Mouse (Mus musculus) ES-Bruce4 (cell line): Measurements from ENCODE around the gene D030056L22Rik. TPM values are rescaled to one million over a fixed set of nuclear protein-coding genes. Genes with fewer than 3 reads are reported as not detected.

Experiments used
- H3K27ac ChIP-seq: 2 replicates; pipeline ENCODE4 v1.5.1; 2012; ENCODE audit warnings: low read length, inconsistent platforms; ENCODE audit not compliant: insufficient read depth
- H3K27me3 ChIP-seq: 2 replicates; pipeline ENCODE4 v1.6.1; 2012; ENCODE audit warnings: mild to moderate bottlenecking, low read length, inconsistent platforms; ENCODE audit not compliant: control insufficient read depth, poor library complexity, insufficient read depth, severe bottlenecking
- H3K36me3 ChIP-seq: 2 replicates; pipeline ENCODE4 v1.6.1; 2012; ENCODE audit warnings: inconsistent platforms, mild to moderate bottlenecking, low read length, moderate library complexity; ENCODE audit not compliant: control insufficient read depth, poor library complexity, insufficient read depth, severe bottlenecking
- H3K4me1 ChIP-seq: one replicate; pipeline ENCODE4 v1.8.1; 2011; ENCODE audit warnings: low read length; ENCODE audit not compliant: control insufficient read depth, insufficient read depth
- H3K4me3 ChIP-seq: 2 replicates; pipeline ENCODE4 v1.5.1; 2011; ENCODE audit warnings: low read depth, mild to moderate bottlenecking, low read length
- H3K9ac ChIP-seq: 2 replicates; pipeline ENCODE4 v1.6.1; 2012; ENCODE audit warnings: low read depth, mild to moderate bottlenecking, inconsistent platforms; ENCODE audit not compliant: poor library complexity, severe bottlenecking
- H3K9me3 ChIP-seq: replicated peaks from 2 replicates; pipeline ENCODE4 v1.6.1; 2012; ENCODE audit warnings: mild to moderate bottlenecking, low read length, inconsistent platforms; ENCODE audit not compliant: control insufficient read depth, poor library complexity, insufficient read depth, severe bottlenecking
- CTCF ChIP-seq: IDR thresholded peaks from one replicate; pipeline ENCODE4 v1.8.1; 2011; ENCODE audit warnings: low read depth, low read length
- EP300 ChIP-seq: IDR thresholded peaks from 2 replicates; pipeline ENCODE4 v1.6.1; 2011; ENCODE audit warnings: low read depth, low read length; ENCODE audit not compliant: insufficient read depth
- POLR2A ChIP-seq: IDR thresholded peaks from one replicate; pipeline ENCODE4 v1.8.1; 2011; ENCODE audit warnings: low read length; ENCODE audit not compliant: insufficient read depth
- polyA plus RNA-seq: library from polyadenylated mRNA; stranded (reverse); fragments of >200 nt; gene quantifications from 2 replicates; pipeline ENCODE4 v1.2.4, GENCODE M21; 2011; ENCODE audit warnings: low read depth; ENCODE audit not compliant: missing spikeins, insufficient read depth, insufficient read length

The D030056L22Rik gene
- polyA plus RNA-seq, 1 experiment: 50.0 TPM

GRCm38 (mm10) chr19:18672498-18672897, 40.5 kb upstream of the D030056L22Rik start:
- no peaks in the 10 kb centered on the region for H3K9me3 ChIP-seq
- H3K36me3 ChIP-seq: peaks cover 2% of the 10 kb centered on the region; the same call in 1 of the 2 replicates
- peak overlapping the region; percentile 97 for H3K9ac ChIP-seq
- peak overlapping the region; percentile 83 for H3K27ac ChIP-seq
- H3K27me3 ChIP-seq: no peaks in the 10 kb centered on the region
- no peaks in the 10 kb centered on the region for H3K4me1 ChIP-seq
- H3K4me3 ChIP-seq: no peak overlapping the region
- TF ChIP-seq EP300 (no peak), CTCF (no peak), POLR2A (no peak)

- peaks cover 2% of the 10 kb centered on the region; the same call in 1 of the 2 replicates for H3K36me3 ChIP-seq
- H3K4me3 ChIP-seq: peak overlapping the region; percentile 56
- H3K4me1 ChIP-seq: no peaks in the 10 kb centered on the region
- TF ChIP-seq POLR2A (no peak), CTCF (no peak), EP300 (peak; percentile 64)
- no peaks in the 10 kb centered on the region for H3K27me3 ChIP-seq
- no peaks in the 10 kb centered on the region for H3K9me3 ChIP-seq
- H3K27ac ChIP-seq: peak overlapping the region; percentile 83
- H3K9ac ChIP-seq: peak overlapping the region; percentile 97
Observed at GRCm38 (mm10) chr19:18673116-18673515, 39.9 kb upstream of the D030056L22Rik start.

GRCm38 (mm10) chr19:18682142-18682541, 30.9 kb upstream of the D030056L22Rik start:
- Histone ChIP-seq H3K9ac (no peak overlapping the region), H3K4me3 (no peak overlapping the region), H3K36me3 (peaks cover 13% of the 10 kb centered on the region), H3K9me3 (no peaks in the 10 kb centered on the region), H3K27ac (no peak overlapping the region), H3K4me1 (no peaks in the 10 kb centered on the region), H3K27me3 (no peaks in the 10 kb centered on the region)
- TF ChIP-seq POLR2A (no peak), CTCF (no peak), EP300 (no peak)

- H3K4me3 ChIP-seq: no peak overlapping the region
- peak; percentile 17 for TF ChIP-seq CTCF
- no peak for TF ChIP-seq EP300
Observed at GRCm38 (mm10) chr19:18687556-18687955, 25.4 kb upstream of the D030056L22Rik start.

GRCm38 (mm10) chr19:18692176-18692575, 20.8 kb upstream of the D030056L22Rik start:
- Histone ChIP-seq H3K9ac (no peak overlapping the region), H3K4me1 (no peaks in the 10 kb centered on the region), H3K9me3 (no peaks in the 10 kb centered on the region), H3K4me3 (no peak overlapping the region), H3K27me3 (no peaks in the 10 kb centered on the region), H3K27ac (no peak overlapping the region), H3K36me3 (peaks cover 27% of the 10 kb centered on the region)
- no peak for TF ChIP-seq CTCF
- no peak for TF ChIP-seq EP300
- TF ChIP-seq POLR2A: no peak

More at GRCm38 (mm10) chr19:18687556-18687955, 25.4 kb upstream of the D030056L22Rik start:
- Histone ChIP-seq H3K9ac (no peak overlapping the region), H3K4me1 (no peaks in the 10 kb centered on the region), H3K36me3 (peaks cover 12% of the 10 kb centered on the region), H3K27me3 (no peaks in the 10 kb centered on the region), H3K9me3 (no peaks in the 10 kb centered on the region), H3K27ac (no peak overlapping the region)

GRCm38 (mm10) chr19:18692768-18693167, 20.2 kb upstream of the D030056L22Rik start:
- Histone ChIP-seq H3K36me3 (peaks cover 27% of the 10 kb centered on the region), H3K9ac (no peak overlapping the region), H3K9me3 (no peaks in the 10 kb centered on the region), H3K4me1 (no peaks in the 10 kb centered on the region), H3K27ac (no peak overlapping the region), H3K4me3 (no peak overlapping the region), H3K27me3 (no peaks in the 10 kb centered on the region)
- TF ChIP-seq POLR2A: no peak
- TF ChIP-seq CTCF: no peak

- no peaks in the 10 kb centered on the region for H3K4me1 ChIP-seq
- peaks cover 29% of the 10 kb centered on the region for H3K36me3 ChIP-seq
- TF ChIP-seq EP300: no peak
- no peak for TF ChIP-seq CTCF
- no peak for TF ChIP-seq POLR2A
- no peak overlapping the region for H3K27ac ChIP-seq
- no peak overlapping the region for H3K9ac ChIP-seq
- no peaks in the 10 kb centered on the region for H3K27me3 ChIP-seq
- no peak overlapping the region for H3K4me3 ChIP-seq
- H3K9me3 ChIP-seq: no peaks in the 10 kb centered on the region
Observed at GRCm38 (mm10) chr19:18695116-18695515, 17.9 kb upstream of the D030056L22Rik start.
